Mouse (Mus musculus): Measurements from ENCODE around the gene Ccdc13.

DNA sequence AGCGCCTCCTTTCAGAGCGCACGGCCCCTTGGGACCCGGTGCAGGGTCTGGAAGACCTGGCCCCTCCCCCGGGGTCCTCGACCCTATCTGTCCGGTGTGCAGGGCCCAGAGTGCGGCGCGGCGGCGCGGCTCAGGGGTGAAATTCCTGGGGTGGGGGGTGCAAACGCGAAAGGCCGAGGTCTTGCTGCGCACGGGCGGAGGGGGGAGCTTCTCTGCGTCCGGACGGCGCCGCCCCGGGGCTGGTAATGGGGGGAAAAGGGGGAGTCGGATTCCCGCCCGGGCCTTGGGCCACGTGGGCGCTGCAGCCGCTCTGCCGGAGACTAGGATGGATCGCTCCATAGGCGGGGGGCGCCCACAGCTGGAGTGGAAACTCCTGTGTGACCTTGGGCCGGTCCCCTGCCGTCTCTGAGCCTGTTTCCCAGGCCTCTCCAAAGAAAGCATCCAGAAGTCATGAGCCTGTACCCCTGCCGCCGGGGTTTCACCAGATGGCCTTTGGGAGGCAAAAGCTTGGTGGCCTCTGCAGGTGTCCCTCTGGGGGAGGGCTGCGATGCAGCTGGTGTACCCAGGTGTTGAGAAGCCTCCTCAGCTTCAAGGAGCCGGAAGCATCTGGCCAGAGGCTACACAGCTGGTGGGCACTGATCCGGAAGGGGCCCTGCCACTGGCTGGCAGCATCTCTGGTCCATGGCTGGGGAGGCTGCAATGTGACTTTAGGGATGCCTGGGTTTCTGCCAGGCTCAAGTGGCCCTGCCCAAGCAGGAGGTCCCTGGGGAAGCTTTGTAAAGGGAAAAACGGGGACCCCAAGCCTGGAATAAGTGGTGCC lies 78.8 kb downstream of the Ccdc13 start:
- TF ChIP-seq POLR2A (IDR thresholded peaks at IDR 0.05; ENCODE audit: borderline replicate concordance, extremely low read depth, insufficient read depth, insufficient read length, poor library complexity, severe bottlenecking): no peak
- no peak for TF ChIP-seq CTCF (IDR thresholded peaks at IDR 0.05; ENCODE audit: borderline replicate concordance, extremely low read depth, insufficient read depth, insufficient read length)
